Mouse (Mus musculus) liver, adult (tissue): Measurements from ENCODE around the gene Gata2.

Experiments used
- GATA4 ChIP-seq: IDR thresholded peaks from 2 replicates; pipeline ENCODE4 v1.6.1; 2014; ENCODE audit warnings: mild to moderate bottlenecking, low read length; ENCODE audit not compliant: insufficient replicate concordance

The Gata2 gene

GRCm38 (mm10) chr6:88193433-88194052, at the start of gene Gata2:
Gene Gata2, plus strand, starts transcription at chr6:88193891.
- no peak for TF ChIP-seq GATA4

GRCm38 (mm10) chr6:88145793-88146192, 47.9 kb upstream of the Gata2 start:
- TF ChIP-seq GATA4, result no peak

GRCm38 (mm10) chr6:88146576-88146975, 47.1 kb upstream of the Gata2 start:
- no peak for TF ChIP-seq GATA4

DNA sequence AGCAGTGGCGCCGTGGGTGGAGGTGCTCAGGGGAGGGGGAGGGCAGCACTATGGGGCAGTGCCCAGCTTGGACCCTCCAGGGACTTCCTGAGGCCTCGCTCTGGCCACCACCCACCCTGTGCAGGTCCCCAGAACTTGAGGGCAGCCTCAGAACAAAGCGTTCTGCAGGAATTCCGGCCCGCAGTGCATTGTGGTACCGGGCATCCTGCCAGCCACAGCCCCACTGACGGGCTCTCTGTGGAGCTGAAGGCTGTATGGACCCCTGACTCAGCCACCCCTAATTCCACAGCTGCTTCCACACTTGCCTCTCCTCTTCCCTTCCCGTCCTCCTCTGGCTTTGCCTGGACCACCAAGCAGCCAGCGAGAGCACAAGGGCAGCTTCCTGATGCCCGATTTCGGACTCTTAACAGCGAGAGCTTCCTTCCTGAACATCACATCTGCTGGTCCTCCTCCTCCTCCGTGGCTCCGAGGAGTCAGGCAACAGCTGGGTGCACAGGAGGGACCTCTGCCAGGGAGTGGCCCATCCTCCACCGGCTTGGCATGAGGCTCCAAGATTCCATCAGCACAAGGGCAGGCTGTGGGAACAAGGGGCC, 46.2 kb upstream of the Gata2 start:
- TF ChIP-seq GATA4, result peak; percentile 21; the same call in 1 of the 2 replicates

DNA sequence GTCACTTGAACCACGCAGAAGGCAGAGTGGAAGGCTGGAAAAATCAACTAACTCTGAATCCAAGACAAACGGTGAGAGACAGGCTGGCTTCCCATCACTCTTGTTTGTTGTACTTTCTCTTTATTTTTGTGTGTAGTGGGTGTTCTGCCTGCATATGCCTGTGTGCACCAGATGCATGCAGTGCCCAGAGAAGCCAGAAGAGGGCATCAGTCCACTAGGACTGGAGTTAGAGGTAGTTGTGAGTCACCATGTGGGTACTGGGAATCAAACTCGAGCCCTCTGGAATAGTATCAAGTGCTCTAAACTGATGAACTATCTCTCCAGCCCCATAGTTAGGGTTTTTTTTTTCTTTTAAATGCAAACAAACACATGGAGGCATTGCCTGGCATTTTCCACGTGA, 42.4 kb upstream of the Gata2 start:
- TF ChIP-seq GATA4, result no peak

DNA sequence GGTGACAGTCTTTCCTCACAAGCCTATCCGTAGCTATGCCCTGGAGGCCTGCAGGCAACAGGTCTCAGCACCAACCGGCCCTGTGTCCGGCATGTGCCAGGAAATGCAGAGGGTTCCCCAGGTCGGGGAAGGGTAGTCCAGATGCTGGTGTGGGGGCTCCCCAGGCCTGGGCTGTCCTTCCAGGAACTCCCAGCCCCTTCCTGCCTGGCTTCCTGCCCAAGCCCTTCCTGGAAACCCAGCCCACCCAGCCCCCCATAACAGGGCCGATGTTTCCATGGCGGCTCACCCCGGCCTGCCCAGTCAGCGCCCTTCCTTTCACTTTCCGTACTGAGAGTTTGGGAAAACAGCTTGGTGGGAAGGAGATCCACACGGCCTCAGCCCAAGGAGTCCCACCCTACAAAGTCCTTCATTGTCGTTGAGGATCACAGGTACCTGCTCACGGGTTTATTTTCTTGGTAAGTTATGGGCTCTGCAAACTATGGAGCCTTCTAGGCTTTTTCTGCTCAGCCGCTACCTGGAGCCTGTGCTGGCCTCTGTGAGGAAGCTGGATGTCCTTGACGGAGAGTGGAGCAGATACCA, 41.5 kb upstream of the Gata2 start:
- TF ChIP-seq GATA4, result peak; percentile 43; the same call in 1 of the 2 replicates

DNA sequence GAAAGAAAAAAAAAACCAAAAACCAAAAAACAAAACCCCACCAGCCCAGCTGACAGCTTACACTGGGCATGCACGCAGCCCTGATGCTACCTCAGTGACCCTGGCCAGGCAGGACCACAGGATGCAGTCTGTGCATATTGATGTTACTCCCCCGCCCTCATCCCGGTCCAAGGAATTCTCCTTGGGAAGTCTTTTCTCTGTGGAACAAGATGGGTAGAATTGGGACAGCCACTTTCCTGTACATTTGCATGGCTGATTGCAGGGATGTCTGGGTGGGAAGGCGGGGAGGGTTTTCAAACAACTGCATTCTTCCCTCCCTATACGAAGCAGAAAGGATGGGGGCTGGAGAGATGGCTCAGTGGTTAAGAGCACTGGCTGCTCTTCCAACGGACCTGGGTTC, 40.7 kb upstream of the Gata2 start:
- no peak for TF ChIP-seq GATA4

DNA sequence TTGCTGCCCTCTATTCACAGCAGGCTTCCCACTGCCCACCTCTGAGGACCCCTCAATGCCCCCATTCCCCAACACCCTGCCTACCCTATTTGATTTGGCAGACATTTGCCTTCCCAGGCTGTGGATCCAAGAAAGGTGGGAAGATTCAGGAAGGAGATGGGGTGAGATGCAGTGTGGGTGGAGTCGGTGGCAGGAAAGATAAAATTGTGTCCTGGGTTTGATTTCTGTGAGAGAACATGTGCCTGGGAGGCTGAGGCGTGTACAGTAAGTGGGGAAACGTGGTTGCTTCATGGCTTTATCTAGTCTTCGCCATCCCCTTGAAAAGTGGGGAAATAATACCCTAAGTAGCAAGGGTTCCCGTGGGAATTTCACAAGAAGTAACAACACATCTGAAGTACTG, 34.9 kb upstream of the Gata2 start:
- no peak for TF ChIP-seq GATA4

DNA sequence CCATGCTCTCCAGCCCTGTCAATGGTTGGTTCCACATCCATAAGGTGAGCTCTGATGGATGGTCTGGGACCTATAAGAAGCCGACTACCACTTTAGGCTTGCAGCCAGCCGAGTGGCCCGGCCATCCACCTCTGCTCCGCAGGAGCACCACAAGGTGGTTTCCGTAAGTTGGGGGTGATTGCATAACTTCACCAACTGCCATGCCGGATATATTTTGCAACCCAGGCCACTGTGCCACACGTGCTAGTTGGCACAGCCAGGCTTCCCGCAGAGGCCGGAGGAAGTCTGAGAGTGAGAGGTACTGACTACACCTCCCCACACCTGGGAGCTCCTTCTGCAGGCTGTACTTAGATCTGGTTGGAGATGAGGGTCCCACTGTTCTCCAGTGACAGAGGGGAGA, 27.6 kb upstream of the Gata2 start:
- TF ChIP-seq GATA4, result no peak

- TF ChIP-seq GATA4, result no peak
Observed at GRCm38 (mm10) chr6:88174191-88174590, 19.5 kb upstream of the Gata2 start.

DNA sequence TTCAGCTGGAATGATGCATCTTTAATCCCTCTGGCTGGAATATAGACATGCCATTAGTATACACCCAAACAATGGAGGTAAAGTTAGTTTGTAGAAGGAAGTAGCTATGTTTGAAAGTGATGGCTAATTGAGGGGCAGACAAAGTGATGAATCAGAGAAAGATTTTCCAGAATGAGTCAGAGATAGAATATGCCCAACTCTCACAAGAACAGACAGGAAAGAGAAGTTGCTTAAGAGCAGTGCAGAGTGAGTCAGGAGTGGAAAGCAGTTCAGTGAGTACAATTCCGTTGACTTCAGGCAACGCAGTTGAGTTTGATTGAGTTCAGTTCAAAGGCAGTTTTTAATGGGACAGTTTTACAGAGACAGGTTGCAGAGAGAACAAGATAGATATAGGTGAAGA, 19.0 kb upstream of the Gata2 start:
- no peak for TF ChIP-seq GATA4

DNA sequence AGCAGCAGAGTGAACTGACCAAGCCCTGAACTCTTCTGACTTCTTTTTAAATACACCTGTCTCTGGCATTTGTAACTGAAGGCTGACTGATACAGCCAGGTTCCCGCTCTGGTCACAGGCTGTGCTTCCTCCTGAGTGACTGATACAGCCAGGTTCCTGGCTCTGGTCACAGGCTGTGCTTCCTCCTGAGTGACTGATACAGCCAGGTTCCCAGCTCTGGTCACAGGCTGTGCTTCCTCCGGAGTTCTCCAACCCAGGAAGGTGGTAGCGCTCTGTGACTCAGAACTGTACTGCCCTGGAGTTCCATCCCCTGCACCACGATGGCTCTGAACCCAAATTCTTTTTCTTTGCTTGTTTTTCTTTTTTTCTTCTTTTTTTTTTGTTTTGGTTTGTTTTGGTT, 9.0 kb upstream of the Gata2 start:
- no peak for TF ChIP-seq GATA4

GRCm38 (mm10) chr6:88188148-88188547, 5.5 kb upstream of the Gata2 start:
- no peak for TF ChIP-seq GATA4

GRCm38 (mm10) chr6:88189312-88190042, 4.2 kb upstream of the Gata2 start:
- TF ChIP-seq GATA4, result peak; percentile 94; the same call in 1 of the 2 replicates

DNA sequence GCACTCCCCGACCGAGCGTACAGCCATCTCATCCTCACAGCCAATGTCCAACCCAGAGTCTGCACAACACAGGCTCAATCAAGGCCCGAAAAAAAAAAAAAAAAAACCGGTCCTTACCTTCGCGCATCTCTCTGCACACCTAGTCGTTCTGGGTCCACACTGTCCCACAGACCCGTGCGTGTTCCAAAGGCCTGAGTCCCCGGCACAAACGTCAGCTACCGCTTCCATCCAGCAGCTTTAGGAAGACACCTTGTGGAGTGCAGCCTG, 3.7 kb upstream of the Gata2 start:
- TF ChIP-seq GATA4, result no peak

DNA sequence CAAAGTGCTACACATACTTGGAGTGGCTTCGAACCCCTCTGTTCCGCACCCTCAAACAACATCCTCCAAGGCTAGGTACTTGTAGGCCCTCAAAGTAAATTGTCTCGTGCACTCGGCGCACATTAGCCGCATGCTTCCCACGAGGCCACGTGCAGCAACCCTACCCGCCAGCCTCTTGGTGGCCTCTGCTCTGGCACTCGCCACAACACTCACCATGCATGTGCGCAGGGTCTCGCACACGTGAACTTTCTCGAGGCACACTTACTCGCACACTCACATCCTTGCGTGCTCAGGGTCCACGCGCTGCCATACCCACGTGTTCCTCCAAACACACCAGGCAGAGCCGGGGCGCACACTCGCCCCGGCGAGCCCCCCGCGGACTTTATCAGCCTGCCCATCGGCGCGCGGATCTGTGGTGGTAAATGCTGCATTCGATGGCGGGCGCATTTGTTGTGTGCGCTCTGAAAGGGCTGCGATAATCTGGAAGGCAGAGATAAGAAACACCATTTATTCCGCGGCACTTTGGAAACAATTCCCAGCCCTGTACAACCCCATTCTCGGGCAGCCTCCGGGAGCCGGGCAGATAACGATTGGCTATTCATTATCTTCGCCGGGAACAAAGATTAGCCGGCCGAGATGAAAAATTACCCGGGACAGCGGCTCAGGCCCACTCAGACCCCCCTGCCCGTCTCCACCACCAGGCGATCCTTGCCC, 3.2 kb upstream of the Gata2 start:
- peak; percentile 42; the same call in 1 of the 2 replicates for TF ChIP-seq GATA4
